17 mouse cellular contexts compared by ENCODE assay signal in the genomic region with DNA sequence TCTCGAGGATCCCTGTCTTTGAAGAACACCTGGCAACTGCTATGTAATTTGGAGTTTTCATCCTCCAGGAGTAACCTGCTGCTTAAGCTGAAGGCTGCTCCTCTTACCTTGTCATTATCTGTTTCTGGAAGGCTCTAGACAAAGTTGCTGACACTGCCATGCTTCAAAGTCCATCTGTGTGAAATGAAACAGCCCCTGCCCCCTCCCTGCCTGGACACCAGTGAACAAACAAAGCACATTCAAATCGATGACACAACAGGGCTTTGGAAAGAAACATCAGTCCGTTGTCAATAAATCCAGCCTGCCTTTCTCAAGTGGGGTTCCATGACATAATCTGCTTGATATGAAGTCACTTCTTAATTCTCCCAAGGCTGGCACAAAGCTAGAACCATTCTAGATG.
A peak's percentile ranks its signal among the peaks of the same experiment; 100 is the strongest.
DNase-seq lines count a peak whose midpoint lies in the region; ATAC-seq and TF ChIP-seq lines count a peak whose summit lies in the region.
"Had no signal": no experiment of that assay in that cellular context is flagged by ENCODE, and none has a peak within 500 bp of the region (broad histone marks: within the 10 kb centered on the region; RNA-seq: fewer than 3 reads in every experiment).

No protein-coding gene starts in this region.

- TF ChIP-seq CTCF in left cerebral cortex, adult 2 months (IDR thresholded peaks at IDR 0.05): no peak
- TF ChIP-seq CTCF in stomach, postnatal 0 days (IDR thresholded peaks at IDR 0.05; ENCODE audit: low read depth): no peak

- H3K27ac ChIP-seq in left cerebral cortex, adult 2 months: peak overlapping the region; percentile 45; the same call in 1 of the 2 replicates
- H3K27ac ChIP-seq in liver, embryonic 13.5 days: no peak overlapping the region
- no peak overlapping the region for H3K27ac ChIP-seq in stomach, postnatal 0 days (replicated peaks)
- no peak overlapping the region for H3K27ac ChIP-seq in embryonic facial prominence, embryonic 10.5 days (replicated peaks)
- H3K27ac ChIP-seq: embryonic facial prominence, embryonic 15.5 days; heart, embryonic 10.5 days; hindbrain, embryonic 14.5 days; limb, embryonic 12.5 days had no signal

- peak; percentile 51; the same call in 1 of the 2 replicates for ATAC-seq in liver, embryonic 13.5 days (ENCODE audit: low read depth)
- ATAC-seq in stomach, postnatal 0 days (ENCODE audit: low FRiP score, low TSS enrichment): no peak
- no peak for ATAC-seq in erythroblast, adult 5-6 weeks (replicated peaks; ENCODE audit: low FRiP score, poor library complexity, severe bottlenecking)

- H3K4me3 ChIP-seq in left cerebral cortex, adult 2 months: peak overlapping the region; percentile 10; the same call in 1 of the 2 replicates
- no peak overlapping the region for H3K4me3 ChIP-seq in liver, embryonic 13.5 days (replicated peaks)
- no peak overlapping the region for H3K4me3 ChIP-seq in stomach, postnatal 0 days (ENCODE audit: low read depth, low read length)
- no peak overlapping the region for H3K4me3 ChIP-seq in embryonic facial prominence, embryonic 10.5 days
- H3K4me3 ChIP-seq: embryonic facial prominence, embryonic 15.5 days; heart, embryonic 10.5 days; limb, embryonic 12.5 days; megakaryocyte, embryonic 14.5 days had no signal

- no peaks in the 10 kb centered on the region for H3K9me3 ChIP-seq in liver, embryonic 13.5 days (replicated peaks)
- no peaks in the 10 kb centered on the region for H3K9me3 ChIP-seq in stomach, postnatal 0 days (ENCODE audit: control insufficient read depth, low read length)
- H3K9me3 ChIP-seq in embryonic facial prominence, embryonic 10.5 days: no peaks in the 10 kb centered on the region
- H3K9me3 ChIP-seq: embryonic facial prominence, embryonic 15.5 days; G1E; heart, embryonic 10.5 days; limb, embryonic 12.5 days had no signal

- intact Hi-C loops in left cerebral cortex, adult 2 months (cut with DNase I): no loop called here
- intact Hi-C loops in left cerebral cortex, postnatal 14 days (cut with DNase I): no loop called here

- H3K36me3 ChIP-seq in liver, embryonic 13.5 days: no peaks in the 10 kb centered on the region
- no peaks in the 10 kb centered on the region for H3K36me3 ChIP-seq in stomach, postnatal 0 days (ENCODE audit: control insufficient read depth, insufficient read depth, low read length)
- no peaks in the 10 kb centered on the region for H3K36me3 ChIP-seq in embryonic facial prominence, embryonic 10.5 days (replicated peaks)
- H3K36me3 ChIP-seq: embryonic facial prominence, embryonic 15.5 days; G1E; heart, embryonic 10.5 days; limb, embryonic 12.5 days had no signal

- H3K9ac ChIP-seq in liver, embryonic 13.5 days: no peak overlapping the region
- H3K9ac ChIP-seq in stomach, postnatal 0 days (ENCODE audit: low read length): no peak overlapping the region
- H3K9ac ChIP-seq: embryonic facial prominence, embryonic 15.5 days; hindbrain, embryonic 14.5 days; limb, embryonic 12.5 days had no signal

- no peak overlapping the region for H3K4me2 ChIP-seq in liver, embryonic 13.5 days
- H3K4me2 ChIP-seq in stomach, postnatal 0 days (replicated peaks; ENCODE audit: low read depth): no peak overlapping the region
- H3K4me2 ChIP-seq: embryonic facial prominence, embryonic 15.5 days; hindbrain, embryonic 14.5 days; limb, embryonic 12.5 days had no signal

- 43% methylated on average over 3 of the region's 3 CpGs for WGBS in liver, embryonic 13.5 days (ENCODE audit: insufficient replicate concordance)
- WGBS in stomach, postnatal 0 days: 62% methylated on average over 3 of the region's 3 CpGs
- 68% methylated on average over 3 of the region's 3 CpGs for WGBS in embryonic facial prominence, embryonic 10.5 days

- no peak for TF ChIP-seq EP300 in stomach, postnatal 0 days (optimal IDR thresholded peaks at IDR 0.05)

- no peaks in the 10 kb centered on the region for H3K4me1 ChIP-seq in liver, embryonic 13.5 days (replicated peaks)
- no peaks in the 10 kb centered on the region for H3K4me1 ChIP-seq in stomach, postnatal 0 days (replicated peaks; ENCODE audit: control insufficient read depth, insufficient read depth)
- H3K4me1 ChIP-seq in embryonic facial prominence, embryonic 10.5 days: no peaks in the 10 kb centered on the region
- H3K4me1 ChIP-seq: embryonic facial prominence, embryonic 15.5 days; heart, embryonic 10.5 days; limb, embryonic 12.5 days; megakaryocyte, embryonic 14.5 days had no signal

- no peak for DNase-seq in left cerebral cortex, adult 2 months (ENCODE audit: extremely low spot score in 1 of 2, low spot score in 2 of 2)
- no peak for DNase-seq in left cerebral cortex, postnatal 14 days (ENCODE audit: low spot score in 2 of 2)
- peak; percentile 34 for DNase-seq in kidney, postnatal 10 days
- DNase-seq in liver, embryonic 13.5 days: no peak
- DNase-seq in stomach, postnatal 0 days (ENCODE audit: low spot score): no peak
- DNase-seq in embryonic facial prominence, embryonic 10.5 days (ENCODE audit: low spot score): no peak
- DNase-seq: cerebellum, adult 9-11 months; gastrocnemius, postnatal 36 days; heart, postnatal 14 days; thymus, postnatal 36 days had no signal

- no peaks in the 10 kb centered on the region for H3K27me3 ChIP-seq in liver, embryonic 13.5 days
- H3K27me3 ChIP-seq in stomach, postnatal 0 days (ENCODE audit: control insufficient read depth, insufficient read depth, low read length): no peaks in the 10 kb centered on the region
- H3K27me3 ChIP-seq in embryonic facial prominence, embryonic 10.5 days (replicated peaks; ENCODE audit: low read depth, poor library complexity, severe bottlenecking): no peaks in the 10 kb centered on the region
- H3K27me3 ChIP-seq: embryonic facial prominence, embryonic 15.5 days; limb, embryonic 12.5 days; megakaryocyte, embryonic 14.5 days had no signal
